Mouse (Mus musculus) heart, adult 2 months (tissue): ENCODE results near the gene Nhsl2.

Experiments
- CTCF ChIP-seq: fragments of 200-600 bp; IDR thresholded peaks from 2 replicates; pipeline ENCODE4 v1.8.1; 2022; ENCODE audit warnings: antibody characterized with exemption, mild to moderate bottlenecking, moderate library complexity
- EP300 ChIP-seq: fragments of 200-500 bp; IDR thresholded peaks from 2 replicates; pipeline ENCODE4 v1.6.1; 2011; ENCODE audit warnings: low read depth, low read length, control low read depth; ENCODE audit not compliant: insufficient read depth
- POLR2A ChIP-seq: fragments of 200-500 bp; IDR thresholded peaks from 2 replicates; pipeline ENCODE4 v1.6.1; 2011; ENCODE audit warnings: mild to moderate bottlenecking, low read depth, low read length, control low read depth; ENCODE audit not compliant: insufficient read depth

DNA sequence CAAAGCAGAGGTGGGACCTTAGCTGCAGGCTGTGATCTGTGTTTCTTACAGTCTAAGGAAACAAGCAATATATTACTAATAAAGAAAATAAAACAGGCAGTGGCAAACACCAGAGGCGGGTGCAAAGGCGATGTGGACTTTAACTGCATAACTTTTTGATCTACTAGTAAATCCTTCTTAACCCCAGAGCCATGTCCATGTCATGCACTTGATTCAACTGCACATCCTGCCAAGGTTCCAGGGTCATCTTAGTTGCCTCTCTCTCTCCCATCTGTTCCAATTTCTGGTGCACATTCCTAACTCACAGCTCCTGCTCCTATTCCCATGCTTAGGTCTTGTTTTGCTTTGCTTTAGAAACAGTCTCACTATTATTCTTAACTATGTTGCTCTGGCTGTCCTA, 104.1 kb downstream of the Nhsl2 start:
- TF ChIP-seq POLR2A: no peak
- no peak for TF ChIP-seq CTCF
- no peak for TF ChIP-seq EP300
